Mouse (Mus musculus) CD4-positive naive resting alpha-beta T cell, adult 76 days (primary cell): ENCODE data around the gene Snrnp25. TPM values are rescaled to one million over a fixed set of nuclear protein-coding genes. Genes with fewer than 3 reads are reported as not detected.

Source experiments
- total RNA-seq: library from RNA; stranded (reverse); gene quantifications from one replicate; pipeline ENCODE4 v1.2.4, GENCODE M21; 2023

The Snrnp25 gene
- total RNA-seq = 13.9 TPM

GRCm38 (mm10) chr11:32205058-32205873, at the start of gene Snrnp25:
Snrnp25 (plus strand) TSS chr11:32205415.

GRCm38 (mm10) chr11:32200075-32200601, 5.1 kb upstream of the Snrnp25 start, which contains the start of gene Il9r:
Il9r (minus strand) TSS chr11:32200279.

GRCm38 (mm10) chr11:32221951-32222409, 16.8 kb downstream of the Snrnp25 start, which contains the start of gene Rhbdf1:
Rhbdf1 (minus strand) TSS chr11:32222300.

DNA sequence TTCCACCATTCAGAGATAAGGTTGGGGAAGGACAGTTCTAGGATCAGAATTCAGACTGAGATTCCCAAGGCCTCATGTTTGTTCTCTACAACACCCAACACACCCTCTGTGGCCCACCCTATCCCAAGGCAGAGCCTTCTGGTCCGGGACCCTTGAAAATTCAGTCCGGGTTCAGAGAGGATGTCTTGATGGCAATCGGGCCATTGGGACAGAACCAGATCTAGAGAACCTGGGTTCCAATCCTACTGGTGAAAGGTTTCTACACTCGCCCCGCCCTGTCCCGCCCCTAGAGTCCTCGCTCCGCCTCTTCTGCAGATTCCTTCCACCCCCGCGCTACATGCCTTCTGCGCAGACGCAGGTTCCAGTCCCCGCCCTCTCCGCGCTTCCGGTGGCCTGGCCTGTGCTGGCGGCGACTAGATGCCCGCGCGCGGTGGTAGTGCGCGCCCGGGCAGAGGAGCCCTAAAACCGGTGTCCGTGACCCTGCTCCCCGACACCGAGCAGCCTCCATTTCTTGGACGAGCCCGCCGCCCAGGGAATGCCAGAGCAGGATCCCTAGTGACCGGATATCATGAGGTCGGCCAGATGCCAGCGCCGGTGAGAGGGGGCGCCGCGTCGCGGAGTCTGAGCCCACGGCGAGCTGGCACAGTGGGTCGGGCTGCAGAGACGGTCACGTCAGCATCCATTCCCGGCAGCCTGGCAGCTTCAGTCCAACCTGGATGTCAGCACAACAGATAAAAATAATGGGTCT, 21.1 kb downstream of the Snrnp25 start, which contains the start of gene Mpg:
Gene Mpg (plus strand): TSS at position 382 of the 748 bp plus-strand sequence.

Other genes with a start within 250 kb of the Snrnp25 start
- not detected for gene 4930524B15Rik, start 239.8 kb upstream of the Snrnp25 start, total RNA-seq
- gene Nsg2, start 205.0 kb upstream of the Snrnp25 start, total RNA-seq = 198 TPM
- gene Il9r, start 5.1 kb upstream of the Snrnp25 start, total RNA-seq = 5.5 TPM
- gene Rhbdf1, start 16.9 kb downstream of the Snrnp25 start, total RNA-seq = 0.91 TPM
- 24.2 TPM for gene Mpg, start 21.1 kb downstream of the Snrnp25 start, total RNA-seq
- 56.2 TPM for gene Nprl3, start 62.3 kb downstream of the Snrnp25 start, total RNA-seq
- not detected for gene Hba-x, start 71.0 kb downstream of the Snrnp25 start, total RNA-seq
- gene Hba-a1, start 78.1 kb downstream of the Snrnp25 start, total RNA-seq = 2,503 TPM
- gene Hbq1b, start 81.5 kb downstream of the Snrnp25 start, total RNA-seq = 1.5 TPM
- 3,017 TPM for gene Hba-a2, start 91.1 kb downstream of the Snrnp25 start, total RNA-seq
- not detected for gene Hbq1a, start 94.7 kb downstream of the Snrnp25 start, total RNA-seq
- gene Sh3pxd2b, start 142.4 kb downstream of the Snrnp25 start, total RNA-seq = 0.18 TPM
- gene Ubtd2, start 250.0 kb downstream of the Snrnp25 start, total RNA-seq = 5.8 TPM